Mouse (Mus musculus) olfactory bulb, adult 2 months (tissue): ENCODE measurements around the gene Wdr26.

Experiments
- CTCF ChIP-seq: fragments of 200-500 bp; IDR thresholded peaks from 2 replicates; pipeline ENCODE4 v1.5.1; 2012; ENCODE audit warnings: low read depth, mild to moderate bottlenecking, low read length, moderate library complexity; ENCODE audit not compliant: insufficient read depth
- POLR2A ChIP-seq: fragments of 200-500 bp; IDR thresholded peaks from 2 replicates; pipeline ENCODE4 v1.6.1; 2012; ENCODE audit warnings: mild to moderate bottlenecking, low read depth, low read length, moderate library complexity; ENCODE audit not compliant: insufficient read depth

DNA sequence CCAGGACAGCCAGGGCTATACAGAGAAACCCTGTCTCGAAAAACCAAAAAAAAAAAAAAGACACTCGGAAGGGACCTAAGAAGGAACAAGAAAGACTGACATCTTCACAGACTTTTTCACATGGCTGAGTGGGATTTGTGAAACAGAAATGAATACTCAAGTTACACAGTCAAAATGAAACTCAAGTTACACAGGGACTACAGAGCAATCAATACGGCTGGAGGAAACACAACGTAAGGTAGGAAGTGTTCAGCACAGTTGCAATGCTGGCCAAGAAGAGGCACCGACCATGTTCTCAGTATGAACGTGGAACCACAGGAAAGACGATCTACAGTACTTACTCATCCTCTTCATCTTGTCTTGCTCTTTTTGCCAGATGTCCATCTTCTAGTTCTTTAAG lies 73.1 kb downstream of the Wdr26 start:
- no peak for TF ChIP-seq CTCF
- no peak for TF ChIP-seq POLR2A
